Mouse (Mus musculus): ENCODE results near the gene Lpin2. TPM values are rescaled to one million over a fixed set of nuclear protein-coding genes. Genes with fewer than 3 reads are reported as not detected.

Lpin2 gene
- polyA plus RNA-seq, 1 experiment = 55.8 TPM

DNA sequence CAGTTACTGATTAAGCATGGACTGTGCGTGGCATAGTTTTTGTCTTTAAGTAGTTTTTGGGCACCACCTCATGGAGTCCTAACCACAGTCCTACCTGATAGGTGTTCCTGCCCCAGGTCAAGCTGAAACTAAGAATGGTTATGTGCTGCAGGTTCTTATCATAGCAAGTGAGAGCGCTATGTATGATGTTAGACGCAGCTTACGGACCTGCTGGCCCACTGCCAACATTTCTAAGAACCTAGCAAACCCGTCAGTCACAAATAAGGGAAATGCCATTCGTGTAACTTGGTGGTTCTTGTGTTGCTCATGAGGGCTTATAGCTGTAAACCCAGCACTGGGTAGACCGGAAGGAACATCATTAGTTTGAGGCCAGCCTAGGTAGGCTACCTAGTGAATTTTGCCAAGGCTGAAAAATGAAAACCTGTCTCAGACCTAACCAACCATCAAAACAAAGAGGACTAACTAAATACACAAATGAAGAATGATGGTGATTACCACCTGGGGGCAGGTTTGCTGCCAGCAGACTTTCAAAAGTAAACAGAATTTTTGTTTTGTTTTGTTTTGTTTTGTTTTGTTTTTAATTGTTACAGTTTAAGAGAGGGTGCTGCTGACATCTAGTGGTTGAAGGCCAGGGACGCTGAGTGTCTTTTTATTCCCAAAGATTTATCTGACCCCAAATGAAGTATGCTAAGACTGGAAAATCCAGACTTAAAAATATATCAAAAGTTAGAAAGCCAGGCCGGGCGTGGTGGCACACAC is 13.5 kb downstream of the Lpin2 start:
- 17% methylated on average over 10 of the region's 10 CpGs for WGBS

DNA sequence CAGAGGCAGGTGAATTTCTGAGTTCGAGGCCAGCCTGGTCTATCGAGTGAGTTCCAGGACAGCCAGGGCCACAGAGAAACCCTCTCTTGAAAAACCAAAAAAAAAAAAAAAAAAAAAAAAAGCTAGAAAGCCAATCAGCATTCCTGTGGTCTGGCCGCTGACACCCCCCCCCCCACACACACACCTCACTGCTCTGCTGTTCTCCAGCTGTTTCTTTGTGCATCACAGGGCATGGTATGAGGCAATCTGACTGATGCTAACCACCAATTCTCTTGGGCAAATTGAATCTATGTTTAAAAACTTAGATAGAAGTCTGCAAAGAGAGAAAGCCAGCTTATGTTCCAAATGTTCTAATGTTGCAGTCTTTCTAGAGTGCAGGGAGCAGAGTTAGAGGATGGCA is 14.1 kb downstream of the Lpin2 start:
- WGBS = 69% methylated on average over 3 of the region's 3 CpGs
- no peak for TF ChIP-seq CTCF (IDR thresholded peaks at IDR 0.05; ENCODE audit: insufficient read depth, low read length)
- no peak for TF ChIP-seq POLR2A (IDR thresholded peaks at IDR 0.05; ENCODE audit: borderline replicate concordance, extremely low read depth, low read depth, low read length)
- H3K4me1 ChIP-seq (ENCODE audit: control insufficient read depth, insufficient read depth, low read length) = peaks cover 36% of the 10 kb centered on the region
- H3K4me3 ChIP-seq (replicated peaks; ENCODE audit: extremely low read depth, low read depth, low read length) = no peak overlapping the region
- DNase-seq = no peak

More for the DNA sequence above, 13.5 kb downstream of the Lpin2 start:
- H3K4me1 ChIP-seq (ENCODE audit: control insufficient read depth, insufficient read depth, low read length) = peaks cover 36% of the 10 kb centered on the region
- TF ChIP-seq POLR2A (IDR thresholded peaks at IDR 0.05; ENCODE audit: borderline replicate concordance, extremely low read depth, low read depth, low read length) (no peak), CTCF (IDR thresholded peaks at IDR 0.05; ENCODE audit: insufficient read depth, low read length) (0 out of 2 replicates have a peak, but pooled peaks have one; percentile 15)
- H3K4me3 ChIP-seq (replicated peaks; ENCODE audit: extremely low read depth, low read depth, low read length) = peak overlapping the region; percentile 6
- peak; percentile 67 for DNase-seq

DNA sequence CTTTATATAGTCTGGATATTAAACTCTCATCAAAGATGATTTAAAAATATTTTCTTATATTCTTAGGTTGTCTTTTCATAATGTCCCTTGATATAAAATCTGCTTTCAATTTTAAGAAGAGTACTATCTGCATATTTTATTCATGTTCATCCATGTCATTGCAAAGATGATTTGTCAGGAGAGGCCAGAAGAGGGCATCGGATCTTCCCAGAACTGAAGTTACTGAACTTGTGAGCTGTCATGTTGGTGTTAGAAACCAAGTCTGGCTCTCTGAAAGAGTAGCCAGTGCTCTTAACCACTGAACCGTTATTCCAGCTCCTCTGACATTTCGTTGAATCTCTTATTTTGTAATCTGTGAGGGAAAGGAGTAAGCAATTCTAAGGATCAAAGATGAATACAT is 17.0 kb downstream of the Lpin2 start:
- 59% methylated on average over 3 of the region's 3 CpGs for WGBS
- Histone ChIP-seq H3K4me3 (replicated peaks; ENCODE audit: extremely low read depth, low read depth, low read length) (no peak overlapping the region), H3K4me1 (ENCODE audit: control insufficient read depth, insufficient read depth, low read length) (peaks cover 35% of the 10 kb centered on the region)
- no peak for TF ChIP-seq POLR2A (IDR thresholded peaks at IDR 0.05; ENCODE audit: borderline replicate concordance, extremely low read depth, low read depth, low read length)
- TF ChIP-seq CTCF (IDR thresholded peaks at IDR 0.05; ENCODE audit: insufficient read depth, low read length) = no peak
- DNase-seq = no peak

DNA sequence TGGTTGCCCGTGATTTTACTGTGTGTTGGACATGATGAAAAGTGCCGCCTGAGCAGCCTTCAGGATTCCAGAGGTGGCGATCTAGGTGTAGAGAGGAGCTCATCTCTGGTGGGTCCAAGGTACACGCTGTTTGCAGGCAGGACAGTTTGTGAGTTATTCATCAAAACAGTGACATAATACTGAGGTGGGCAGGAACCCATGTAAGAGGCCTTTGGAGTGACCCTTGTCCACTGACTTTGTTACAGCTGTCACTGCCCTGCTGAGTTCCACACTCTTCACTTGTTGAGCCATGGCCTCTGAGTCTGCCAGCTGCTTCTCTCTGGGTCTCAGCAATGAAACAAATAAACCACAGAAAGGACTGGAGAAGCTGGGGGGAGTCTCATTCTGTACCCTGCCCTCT is 19.8 kb downstream of the Lpin2 start:
- Histone ChIP-seq H3K4me1 (ENCODE audit: control insufficient read depth, insufficient read depth, low read length) (peaks cover 33% of the 10 kb centered on the region), H3K4me3 (replicated peaks; ENCODE audit: extremely low read depth, low read depth, low read length) (no peak overlapping the region)
- WGBS = 83% methylated on average over 4 of the region's 4 CpGs
- no peak for TF ChIP-seq CTCF (IDR thresholded peaks at IDR 0.05; ENCODE audit: insufficient read depth, low read length)
- no peak for TF ChIP-seq POLR2A (IDR thresholded peaks at IDR 0.05; ENCODE audit: borderline replicate concordance, extremely low read depth, low read depth, low read length)
- DNase-seq = no peak

DNA sequence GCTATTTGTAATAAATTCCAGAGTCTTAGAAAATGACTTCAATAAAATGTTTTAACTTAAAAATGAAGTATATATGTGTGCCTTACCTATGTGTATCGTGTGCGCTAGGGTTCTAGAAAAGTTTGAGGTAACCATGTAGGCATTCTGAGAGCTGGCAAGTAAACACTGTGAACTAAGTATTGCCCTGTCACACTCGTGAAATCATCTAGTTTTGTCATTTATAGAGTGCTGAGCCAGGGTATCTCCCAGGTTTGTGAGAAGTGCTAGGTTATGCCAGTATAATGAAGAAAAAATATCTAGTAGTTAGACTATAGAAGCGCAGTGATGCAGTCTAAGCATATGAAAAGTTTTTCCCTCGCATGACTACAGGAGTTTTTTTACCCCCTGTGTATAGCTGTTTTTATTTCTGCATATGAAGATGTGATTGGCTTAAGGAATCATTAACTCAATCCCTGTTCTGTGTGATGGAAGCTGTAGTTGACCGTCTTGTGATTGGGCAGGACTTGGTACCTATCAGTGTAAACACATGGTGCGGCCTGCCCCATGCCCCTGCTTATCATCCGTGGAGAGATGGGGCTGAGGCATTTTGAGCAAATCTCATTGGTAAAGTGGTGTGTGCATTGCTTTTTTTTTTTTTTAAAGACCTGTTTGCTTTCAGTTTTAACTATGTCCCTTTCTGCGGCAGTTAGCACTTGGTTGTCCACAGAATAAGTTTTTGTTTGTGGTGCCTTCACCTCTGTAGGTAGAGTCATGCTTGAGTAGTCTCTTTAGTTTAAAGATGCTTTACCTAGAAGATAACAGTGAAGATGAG is 21.8 kb downstream of the Lpin2 start:
- DNase-seq = no peak
- Histone ChIP-seq H3K4me1 (ENCODE audit: control insufficient read depth, insufficient read depth, low read length) (peaks cover 33% of the 10 kb centered on the region), H3K4me3 (replicated peaks; ENCODE audit: extremely low read depth, low read depth, low read length) (no peak overlapping the region)
- 71% methylated on average over 9 of the region's 9 CpGs for WGBS
- TF ChIP-seq POLR2A (IDR thresholded peaks at IDR 0.05; ENCODE audit: borderline replicate concordance, extremely low read depth, low read depth, low read length) (no peak), CTCF (IDR thresholded peaks at IDR 0.05; ENCODE audit: insufficient read depth, low read length) (no peak)

DNA sequence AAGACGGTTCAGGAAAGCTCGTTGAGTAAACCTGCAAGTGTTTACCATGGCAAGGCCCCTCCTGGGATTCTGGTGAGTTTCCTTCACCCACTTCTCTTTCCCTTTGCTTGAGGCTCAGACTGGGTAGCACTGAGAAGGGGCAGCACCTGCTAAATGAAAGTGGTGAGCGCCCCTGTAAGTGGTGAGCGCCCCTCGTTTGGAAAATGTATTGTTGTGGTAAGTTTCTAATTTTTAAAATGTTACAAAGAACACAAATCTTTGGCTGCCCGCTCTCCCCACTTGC is 22.4 kb downstream of the Lpin2 start:
- no peak for TF ChIP-seq POLR2A (IDR thresholded peaks at IDR 0.05; ENCODE audit: borderline replicate concordance, extremely low read depth, low read depth, low read length)
- no peak for TF ChIP-seq CTCF (IDR thresholded peaks at IDR 0.05; ENCODE audit: insufficient read depth, low read length)

DNA sequence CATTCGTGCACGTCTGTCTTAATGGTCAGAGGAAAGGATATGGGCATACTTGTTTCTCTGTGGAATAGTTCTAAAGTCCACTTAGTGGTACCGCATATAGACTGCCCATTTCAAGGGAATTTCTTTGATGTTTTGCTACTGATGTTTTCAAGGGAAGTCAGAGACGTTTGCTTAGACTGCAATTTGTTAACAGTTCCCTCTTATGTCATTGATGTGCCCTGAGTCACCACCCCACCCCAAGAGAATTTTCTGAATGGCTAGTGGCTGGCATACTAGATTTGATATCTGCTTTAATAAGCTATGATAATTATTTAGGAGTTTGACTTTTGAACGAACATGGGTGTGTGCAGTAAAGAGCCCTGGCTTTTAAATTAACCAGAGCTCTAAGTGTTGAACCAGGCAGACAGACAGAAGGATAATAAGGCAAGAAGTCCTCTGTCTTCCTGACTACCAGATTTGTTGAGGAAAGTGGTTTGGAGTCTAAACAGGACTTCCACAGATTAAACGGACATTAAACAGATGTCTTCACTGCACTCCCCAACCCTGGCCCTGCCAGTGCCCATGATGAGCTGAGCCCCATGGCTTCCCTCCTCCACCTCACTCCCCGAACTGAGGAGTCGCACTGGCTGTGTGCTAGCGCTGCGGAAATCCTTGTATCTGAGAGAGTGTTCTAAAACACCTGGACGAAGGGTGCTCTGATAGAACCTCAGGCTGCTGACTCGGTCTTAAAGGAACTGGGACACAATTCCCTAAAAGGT is 24.0 kb downstream of the Lpin2 start:
- H3K4me1 ChIP-seq (ENCODE audit: control insufficient read depth, insufficient read depth, low read length) = peaks cover 33% of the 10 kb centered on the region
- TF ChIP-seq CTCF (IDR thresholded peaks at IDR 0.05; ENCODE audit: insufficient read depth, low read length) (no peak), POLR2A (IDR thresholded peaks at IDR 0.05; ENCODE audit: borderline replicate concordance, extremely low read depth, low read depth, low read length) (no peak)
- no peak overlapping the region for H3K4me3 ChIP-seq (replicated peaks; ENCODE audit: extremely low read depth, low read depth, low read length)
- no peak for DNase-seq
- WGBS = 48% methylated on average over 12 of the region's 12 CpGs

More for the DNA sequence above, 22.4 kb downstream of the Lpin2 start:
- no peak overlapping the region for H3K4me3 ChIP-seq (replicated peaks; ENCODE audit: extremely low read depth, low read depth, low read length)
- 65% methylated on average over 6 of the region's 6 CpGs for WGBS
- peaks cover 33% of the 10 kb centered on the region for H3K4me1 ChIP-seq (ENCODE audit: control insufficient read depth, insufficient read depth, low read length)
- no peak for DNase-seq

DNA sequence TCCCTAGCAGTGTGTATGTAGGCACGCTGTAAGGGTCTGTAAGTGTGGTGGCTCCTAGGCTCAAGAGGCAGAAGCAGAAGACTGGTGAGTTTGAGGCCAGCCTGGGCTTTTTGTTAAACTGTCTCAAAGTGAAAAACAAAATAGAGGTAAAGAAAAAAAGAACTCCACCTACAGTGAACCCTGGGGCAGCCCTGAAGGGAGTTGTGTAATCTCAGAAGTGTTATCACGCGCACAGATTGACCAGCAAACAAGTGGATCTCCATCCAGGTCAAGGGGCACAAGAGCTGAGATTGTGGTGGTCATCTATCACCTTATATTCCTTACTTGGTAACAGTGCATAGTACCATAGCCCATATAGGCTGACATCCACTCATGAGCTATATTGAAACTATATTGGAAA is 24.9 kb downstream of the Lpin2 start:
- Histone ChIP-seq H3K4me1 (ENCODE audit: control insufficient read depth, insufficient read depth, low read length) (peaks cover 30% of the 10 kb centered on the region), H3K4me3 (replicated peaks; ENCODE audit: extremely low read depth, low read depth, low read length) (no peak overlapping the region)
- WGBS = 79% methylated on average over 3 of the region's 3 CpGs
- no peak for DNase-seq
- TF ChIP-seq CTCF (IDR thresholded peaks at IDR 0.05; ENCODE audit: insufficient read depth, low read length) (no peak), POLR2A (IDR thresholded peaks at IDR 0.05; ENCODE audit: borderline replicate concordance, extremely low read depth, low read depth, low read length) (no peak)

DNA sequence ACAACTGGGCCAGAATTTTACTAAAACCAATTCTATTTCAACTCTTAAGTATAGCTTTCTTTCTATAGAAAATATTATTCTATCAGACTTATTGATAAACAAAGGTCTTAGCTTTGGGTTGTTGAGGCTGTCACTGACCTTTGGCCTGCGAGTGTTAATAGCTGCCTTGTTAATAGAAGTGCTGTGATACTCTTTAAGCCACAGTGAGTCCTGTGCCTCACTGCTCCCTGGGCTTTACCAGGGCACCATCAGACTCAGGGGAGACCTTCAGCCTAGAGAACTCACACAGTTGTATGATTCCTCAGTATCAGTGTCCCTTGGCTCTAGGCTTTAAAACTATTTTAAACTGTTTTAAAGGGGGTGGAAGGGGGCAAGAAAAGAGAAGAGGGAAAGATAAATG is 26.0 kb downstream of the Lpin2 start:
- no peak for DNase-seq
- peaks cover 24% of the 10 kb centered on the region for H3K4me1 ChIP-seq (ENCODE audit: control insufficient read depth, insufficient read depth, low read length)
- no peak overlapping the region for H3K4me3 ChIP-seq (replicated peaks; ENCODE audit: extremely low read depth, low read depth, low read length)
- 97% methylated on average over 1 of the region's 1 CpGs for WGBS
- no peak for TF ChIP-seq POLR2A (IDR thresholded peaks at IDR 0.05; ENCODE audit: borderline replicate concordance, extremely low read depth, low read depth, low read length)
- no peak for TF ChIP-seq CTCF (IDR thresholded peaks at IDR 0.05; ENCODE audit: insufficient read depth, low read length)

Data from lung, adult 2 months (tissue).